Mouse (Mus musculus) megakaryocyte, embryonic 14.5 days (primary cell): ENCODE data around the gene Phactr1.

Experiments used
- FLI1 ChIP-seq: IDR thresholded peaks from 2 replicates; pipeline ENCODE4 v1.6.1; 2012; ENCODE audit warnings: low read length, inconsistent platforms, mixed read lengths
- GATA1 ChIP-seq: IDR thresholded peaks from 3 replicates; pipeline ENCODE4 v1.6.1; 2012; ENCODE audit warnings: mixed read lengths, low read length, inconsistent platforms, borderline replicate concordance

DNA sequence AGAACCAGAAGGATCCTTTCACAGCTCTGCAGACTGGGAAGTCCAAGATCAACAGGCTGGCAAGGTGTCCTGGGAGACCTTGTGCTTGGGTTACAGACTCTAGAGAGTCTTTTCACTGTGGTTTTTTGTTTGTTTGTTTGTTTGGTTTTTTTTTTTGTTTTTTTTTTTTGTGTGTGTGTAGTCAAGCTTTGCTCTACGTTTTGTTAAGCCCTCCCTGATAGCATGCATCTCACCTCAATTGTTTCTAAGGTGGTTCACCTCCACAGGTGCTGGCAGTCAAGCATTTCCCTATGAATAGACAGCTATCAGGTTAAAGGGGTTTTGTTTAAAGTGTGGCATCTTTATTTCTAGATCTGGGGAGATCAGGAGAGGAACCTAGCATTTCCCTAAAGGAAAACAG is 191.7 kb downstream of the Phactr1 start:
- no peak for TF ChIP-seq GATA1
- no peak for TF ChIP-seq FLI1
